Mouse (Mus musculus): ENCODE data around the gene Gm4871. TPM values are rescaled to one million over a fixed set of nuclear protein-coding genes. Genes with fewer than 3 reads are reported as not detected.
"Not testable (repeated sequence)": the region's sequence is repeated elsewhere in the genome, so short reads cannot be mapped to it uniquely, and the experiment has no call there.

The Gm4871 gene
- polyA plus RNA-seq, 1 experiment from 2014 or later, result not detected

DNA sequence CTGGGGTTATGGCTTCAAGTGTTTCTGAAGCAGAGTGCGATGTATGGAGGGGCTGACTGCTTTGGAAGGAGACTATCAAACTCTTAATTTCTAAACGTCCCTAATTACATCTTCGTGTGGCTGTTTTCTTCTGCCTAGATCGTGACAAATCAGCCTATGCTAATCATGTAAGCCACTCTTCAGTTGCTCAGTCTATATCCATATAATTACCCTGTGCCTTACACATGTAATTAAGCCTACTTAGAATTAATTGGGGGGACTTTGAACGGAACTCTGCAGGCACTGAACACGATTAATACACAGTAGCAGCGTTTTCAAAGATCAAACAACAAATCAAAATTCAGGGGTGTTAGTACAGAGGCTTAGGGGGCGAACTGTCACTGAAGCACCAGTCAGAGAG, 25.4 kb upstream of the Gm4871 start:
- H3K4me1 ChIP-seq (replicated peaks; ENCODE audit: control insufficient read depth, insufficient read depth, low read length), result no peaks in the 10 kb centered on the region
- H3K4me2 ChIP-seq (replicated peaks), result no peak overlapping the region
- no peak overlapping the region for H3K4me3 ChIP-seq (replicated peaks; ENCODE audit: low read length)
- H3K9me3 ChIP-seq (ENCODE audit: control insufficient read depth, low read length), result no peaks in the 10 kb centered on the region
- H3K27ac ChIP-seq, result no peak overlapping the region
- DNase-seq (ENCODE audit: low spot score), result no peak
- H3K36me3 ChIP-seq (replicated peaks; ENCODE audit: control insufficient read depth, insufficient read depth), result no peaks in the 10 kb centered on the region
- no peaks in the 10 kb centered on the region for H3K27me3 ChIP-seq (ENCODE audit: control insufficient read depth, insufficient read depth, low read length)
- WGBS, result 82% methylated on average over 8 of the region's 8 CpGs
- no peak overlapping the region for H3K9ac ChIP-seq
- no peak for ATAC-seq (ENCODE audit: low FRiP score)

DNA sequence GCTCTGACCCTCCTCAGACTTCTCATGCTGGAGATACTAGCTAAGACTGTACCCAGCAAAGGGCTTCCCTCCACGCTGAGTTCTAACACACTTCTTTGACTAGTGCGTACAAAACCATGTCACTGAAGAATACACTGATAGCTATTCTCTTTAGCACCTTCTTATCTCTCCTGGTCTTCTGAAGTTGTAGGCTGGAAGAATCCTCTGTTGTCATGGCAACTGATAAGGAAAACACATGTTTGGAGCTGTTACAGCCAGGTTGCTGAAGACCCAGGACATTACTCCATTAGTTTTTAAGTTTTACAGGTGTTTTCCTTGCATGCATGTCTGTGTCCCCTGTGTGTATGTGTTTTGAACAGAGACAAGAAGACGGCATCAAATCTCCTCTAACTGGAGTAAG, 21.6 kb upstream of the Gm4871 start:
- 90% methylated on average over 3 of the region's 3 CpGs for WGBS
- not testable (repeated sequence) for H3K27ac ChIP-seq

DNA sequence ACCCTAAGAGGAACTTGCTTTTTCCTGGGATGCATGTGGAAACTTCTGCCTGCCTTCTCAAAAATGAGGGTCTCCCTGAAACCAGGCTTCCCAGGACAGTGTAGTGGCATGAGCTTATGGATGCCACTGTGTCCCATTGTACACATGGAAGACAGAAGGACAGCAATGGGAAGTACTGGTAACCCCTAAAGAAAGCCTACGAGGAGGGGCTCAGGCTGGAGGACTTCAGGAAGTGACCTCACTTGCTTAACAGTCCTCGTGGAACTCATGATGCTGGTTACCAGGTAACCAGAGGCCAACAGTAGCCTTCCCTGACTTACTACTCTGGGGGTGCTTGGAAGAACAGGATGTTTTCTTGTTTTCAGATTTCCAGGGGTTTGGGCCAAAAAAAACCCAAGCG, 10.1 kb upstream of the Gm4871 start, which contains the start of gene 1700018F24Rik:
Gene 1700018F24Rik (plus strand): TSS at position 301 of the 400 bp plus-strand sequence.
- not testable (repeated sequence) for ATAC-seq (ENCODE audit: low FRiP score)
- 87% methylated on average over 3 of the region's 3 CpGs for WGBS

More for the DNA sequence above, 21.6 kb upstream of the Gm4871 start:
- not testable (repeated sequence) for H3K36me3 ChIP-seq (replicated peaks; ENCODE audit: control insufficient read depth, insufficient read depth); H3K9me3 ChIP-seq (ENCODE audit: control insufficient read depth, low read length); H3K4me2 ChIP-seq (replicated peaks); H3K27me3 ChIP-seq (ENCODE audit: control insufficient read depth, insufficient read depth, low read length); DNase-seq (ENCODE audit: low spot score); H3K9ac ChIP-seq; ATAC-seq (ENCODE audit: low FRiP score); H3K4me3 ChIP-seq (replicated peaks; ENCODE audit: low read length); H3K4me1 ChIP-seq (replicated peaks; ENCODE audit: control insufficient read depth, insufficient read depth, low read length)

DNA sequence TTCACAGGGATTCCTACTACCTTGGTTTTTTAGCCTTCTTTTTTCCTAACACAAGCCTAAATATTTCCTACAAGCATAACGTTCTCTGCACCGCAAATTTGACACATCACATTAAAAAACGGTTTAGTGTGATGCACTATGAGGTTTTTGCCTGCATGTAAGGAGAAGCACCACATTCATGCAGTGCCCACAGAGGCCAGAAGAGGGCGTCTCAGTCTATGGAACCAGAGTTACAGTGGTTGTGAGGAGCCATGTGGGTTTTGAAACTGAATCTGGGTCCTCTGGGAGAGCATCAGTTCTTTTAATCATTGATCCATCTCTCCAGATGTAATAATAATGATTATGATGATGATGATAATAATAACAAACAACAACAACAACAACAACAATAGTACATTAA, 9.1 kb upstream of the Gm4871 start:
- H3K27me3 ChIP-seq (ENCODE audit: control insufficient read depth, insufficient read depth, low read length), result no peaks in the 10 kb centered on the region
- ATAC-seq (ENCODE audit: low FRiP score) (no peak), DNase-seq (ENCODE audit: low spot score) (no peak)
- 52% methylated on average over 4 of the region's 4 CpGs for WGBS
- H3K9ac ChIP-seq, result no peak overlapping the region
- H3K27ac ChIP-seq, result no peak overlapping the region
- H3K9me3 ChIP-seq (ENCODE audit: control insufficient read depth, low read length), result no peaks in the 10 kb centered on the region
- no peaks in the 10 kb centered on the region for H3K4me1 ChIP-seq (replicated peaks; ENCODE audit: control insufficient read depth, insufficient read depth, low read length)
- H3K4me2 ChIP-seq (replicated peaks), result no peak overlapping the region
- no peaks in the 10 kb centered on the region for H3K36me3 ChIP-seq (replicated peaks; ENCODE audit: control insufficient read depth, insufficient read depth)
- no peak overlapping the region for H3K4me3 ChIP-seq (replicated peaks; ENCODE audit: low read length)

More for the DNA sequence above, 10.1 kb upstream of the Gm4871 start, which contains the start of gene 1700018F24Rik:
- not testable (repeated sequence) for H3K36me3 ChIP-seq (replicated peaks; ENCODE audit: control insufficient read depth, insufficient read depth); H3K4me2 ChIP-seq (replicated peaks); H3K4me1 ChIP-seq (replicated peaks; ENCODE audit: control insufficient read depth, insufficient read depth, low read length); H3K27me3 ChIP-seq (ENCODE audit: control insufficient read depth, insufficient read depth, low read length); H3K27ac ChIP-seq; H3K4me3 ChIP-seq (replicated peaks; ENCODE audit: low read length); H3K9me3 ChIP-seq (ENCODE audit: control insufficient read depth, low read length); H3K9ac ChIP-seq; DNase-seq (ENCODE audit: low spot score)

DNA sequence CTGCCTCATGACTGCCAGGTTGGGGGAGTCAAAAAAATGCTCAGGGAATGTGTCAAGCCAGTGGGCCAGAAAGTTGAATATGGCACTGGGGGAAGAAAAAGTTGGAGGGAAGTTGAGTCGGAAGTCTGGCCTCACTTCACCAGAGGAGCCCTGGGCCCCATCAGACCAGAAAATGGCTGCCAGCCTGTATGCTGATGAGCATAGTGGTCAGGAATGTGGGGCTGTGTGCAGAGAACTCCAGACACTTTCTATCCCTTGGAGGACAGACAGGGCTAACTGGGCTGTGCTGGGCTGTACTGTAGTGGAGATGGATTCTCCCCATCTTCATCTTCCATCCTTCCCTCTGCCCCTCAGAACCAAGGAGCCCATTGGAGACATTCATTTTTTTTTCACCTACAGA, 2.1 kb downstream of the Gm4871 start:
- not testable (repeated sequence) for H3K27me3 ChIP-seq (ENCODE audit: control insufficient read depth, insufficient read depth, low read length); H3K27ac ChIP-seq; H3K36me3 ChIP-seq (replicated peaks; ENCODE audit: control insufficient read depth, insufficient read depth); DNase-seq (ENCODE audit: low spot score); H3K4me3 ChIP-seq (replicated peaks; ENCODE audit: low read length); H3K9ac ChIP-seq; H3K4me1 ChIP-seq (replicated peaks; ENCODE audit: control insufficient read depth, insufficient read depth, low read length); H3K9me3 ChIP-seq (ENCODE audit: control insufficient read depth, low read length); ATAC-seq (ENCODE audit: low FRiP score); H3K4me2 ChIP-seq (replicated peaks)
- WGBS, result 95% methylated on average over 1 of the region's 1 CpGs

DNA sequence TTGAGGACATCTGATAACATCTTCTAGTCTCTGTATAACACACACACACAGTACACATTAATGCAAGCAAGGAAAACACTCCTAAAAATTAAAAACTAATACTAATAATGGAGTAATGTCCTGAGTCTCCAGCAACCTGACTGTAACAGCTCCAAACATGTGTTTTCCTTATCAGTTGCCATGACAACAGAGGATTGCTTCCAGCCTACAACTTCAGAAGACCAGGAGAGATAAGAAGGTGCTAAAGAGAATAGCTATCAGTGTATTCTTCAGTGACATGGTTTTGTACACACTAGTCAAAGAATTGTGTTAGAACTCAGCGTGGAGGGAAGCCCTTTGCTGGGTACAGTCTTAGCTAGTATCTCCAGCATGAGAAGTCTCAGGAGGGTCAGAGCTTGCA, 11.8 kb downstream of the Gm4871 start:
- 89% methylated on average over 1 of the region's 1 CpGs for WGBS

DNA sequence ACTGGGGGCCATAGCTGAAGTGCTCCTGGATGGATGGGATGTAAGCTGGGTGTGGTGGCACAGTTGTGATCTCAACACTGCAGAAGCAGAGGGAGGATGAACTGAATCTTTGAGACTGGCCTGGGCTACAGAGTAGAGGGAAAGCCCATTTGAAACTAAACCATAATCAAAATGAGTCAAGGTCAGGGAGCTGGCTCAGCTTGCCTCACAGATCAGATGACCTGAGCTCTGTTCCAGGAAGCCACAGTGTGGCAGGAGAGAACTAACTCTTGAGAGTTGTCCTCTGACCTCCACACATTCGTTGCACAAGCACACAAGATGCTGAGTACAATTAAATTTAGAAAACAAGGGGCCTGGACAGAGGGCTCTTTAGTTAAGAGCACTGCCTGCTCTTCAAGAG, 12.3 kb downstream of the Gm4871 start:
- not testable (repeated sequence) for H3K9ac ChIP-seq; H3K36me3 ChIP-seq (replicated peaks; ENCODE audit: control insufficient read depth, insufficient read depth); H3K4me2 ChIP-seq (replicated peaks); H3K9me3 ChIP-seq (ENCODE audit: control insufficient read depth, low read length); H3K4me1 ChIP-seq (replicated peaks; ENCODE audit: control insufficient read depth, insufficient read depth, low read length); ATAC-seq (ENCODE audit: low FRiP score); DNase-seq (ENCODE audit: low spot score); H3K4me3 ChIP-seq (replicated peaks; ENCODE audit: low read length); H3K27me3 ChIP-seq (ENCODE audit: control insufficient read depth, insufficient read depth, low read length); H3K27ac ChIP-seq
- 45% methylated on average over 1 of the region's 1 CpGs for WGBS

More for the DNA sequence above, 11.8 kb downstream of the Gm4871 start:
- not testable (repeated sequence) for H3K27me3 ChIP-seq (ENCODE audit: control insufficient read depth, insufficient read depth, low read length); H3K4me1 ChIP-seq (replicated peaks; ENCODE audit: control insufficient read depth, insufficient read depth, low read length); H3K4me2 ChIP-seq (replicated peaks); H3K36me3 ChIP-seq (replicated peaks; ENCODE audit: control insufficient read depth, insufficient read depth); H3K4me3 ChIP-seq (replicated peaks; ENCODE audit: low read length); DNase-seq (ENCODE audit: low spot score); H3K9ac ChIP-seq; H3K27ac ChIP-seq; ATAC-seq (ENCODE audit: low FRiP score); H3K9me3 ChIP-seq (ENCODE audit: control insufficient read depth, low read length)

DNA sequence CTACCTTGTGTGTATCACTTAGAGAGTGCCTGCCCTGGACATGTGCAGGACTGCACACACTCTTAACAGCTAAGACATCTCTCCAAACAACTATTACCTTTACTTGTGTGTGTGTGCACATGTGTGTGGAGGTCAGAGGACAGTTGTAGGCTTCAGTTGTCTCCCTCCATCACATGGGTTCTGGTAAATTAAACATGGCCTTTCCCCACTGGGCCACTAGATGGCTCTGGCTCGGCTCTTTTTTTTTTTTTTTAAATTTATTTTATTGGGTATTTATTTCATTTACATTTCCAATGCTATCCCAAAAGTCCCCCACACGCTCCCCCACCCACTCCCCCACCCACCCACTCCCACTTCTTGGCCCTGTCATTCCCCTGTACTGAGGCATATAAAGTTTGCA, 15.8 kb downstream of the Gm4871 start:
- not testable (repeated sequence) for H3K27ac ChIP-seq; H3K4me2 ChIP-seq (replicated peaks); H3K4me1 ChIP-seq (replicated peaks; ENCODE audit: control insufficient read depth, insufficient read depth, low read length); H3K36me3 ChIP-seq (replicated peaks; ENCODE audit: control insufficient read depth, insufficient read depth); H3K4me3 ChIP-seq (replicated peaks; ENCODE audit: low read length); H3K9ac ChIP-seq; ATAC-seq (ENCODE audit: low FRiP score); H3K27me3 ChIP-seq (ENCODE audit: control insufficient read depth, insufficient read depth, low read length); DNase-seq (ENCODE audit: low spot score); H3K9me3 ChIP-seq (ENCODE audit: control insufficient read depth, low read length)
- 6% methylated on average over 1 of the region's 2 CpGs for WGBS

DNA sequence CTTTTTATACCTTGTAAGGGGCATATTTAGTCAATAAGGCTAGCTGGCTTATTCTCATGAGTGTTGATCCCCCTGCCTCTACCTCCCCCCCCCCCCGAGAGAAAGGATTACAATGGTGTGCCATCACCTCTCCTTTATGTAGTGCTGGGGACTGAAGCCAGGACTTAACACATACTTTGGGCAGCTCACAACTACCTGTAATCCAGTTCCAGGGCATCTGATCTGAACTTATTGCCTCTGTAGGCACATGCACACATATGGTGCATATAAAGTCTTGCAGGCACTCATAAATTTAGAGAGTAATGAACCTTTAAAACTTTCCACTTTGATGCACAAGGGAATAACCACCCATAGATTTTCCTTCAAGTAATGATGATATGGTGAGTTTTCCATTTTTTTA, 18.3 kb downstream of the Gm4871 start:
- no peak for ATAC-seq (ENCODE audit: low FRiP score)
- H3K4me2 ChIP-seq (replicated peaks), result no peak overlapping the region
- H3K9ac ChIP-seq, result no peak overlapping the region
- H3K36me3 ChIP-seq (replicated peaks; ENCODE audit: control insufficient read depth, insufficient read depth), result no peaks in the 10 kb centered on the region
- no peaks in the 10 kb centered on the region for H3K9me3 ChIP-seq (ENCODE audit: control insufficient read depth, low read length)
- DNase-seq (ENCODE audit: low spot score), result no peak
- no peaks in the 10 kb centered on the region for H3K27me3 ChIP-seq (ENCODE audit: control insufficient read depth, insufficient read depth, low read length)
- WGBS, result 95% methylated on average over 1 of the region's 1 CpGs
- H3K27ac ChIP-seq, result no peak overlapping the region
- no peaks in the 10 kb centered on the region for H3K4me1 ChIP-seq (replicated peaks; ENCODE audit: control insufficient read depth, insufficient read depth, low read length)
- no peak overlapping the region for H3K4me3 ChIP-seq (replicated peaks; ENCODE audit: low read length)

All from hindbrain, embryonic 14.5 days (tissue).